Mouse (Mus musculus): ENCODE measurements around the gene Nudt9. TPM values are rescaled to one million over a fixed set of nuclear protein-coding genes. Genes with fewer than 3 reads are reported as not detected.

Nudt9 gene
- total RNA-seq, 1 experiment from 2014 or later = 62.9 TPM

DNA sequence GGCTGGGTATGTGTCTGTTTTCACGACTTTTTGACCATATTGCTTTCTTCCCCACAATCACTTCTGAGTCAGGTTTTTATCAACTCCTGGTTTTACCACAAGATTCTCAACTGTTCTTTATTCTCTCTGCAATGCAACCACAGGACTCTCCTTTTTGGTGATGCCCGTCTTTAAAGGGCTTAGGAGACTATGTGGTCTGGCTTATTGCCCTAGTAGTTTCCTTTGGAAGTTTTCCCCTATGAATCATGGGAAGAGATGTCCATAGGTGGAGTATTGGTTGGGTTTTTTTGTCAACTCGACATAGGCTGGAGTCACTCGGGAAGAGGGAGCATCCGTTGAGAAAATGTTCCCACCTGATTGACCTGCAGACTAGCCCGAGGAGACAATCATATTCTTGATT, 34.6 kb downstream of the Nudt9 start:
- no peak for DNase-seq

GRCm38 (mm10) chr5:104085366-104085765, 39.3 kb downstream of the Nudt9 start:
- DNase-seq = no peak

DNA sequence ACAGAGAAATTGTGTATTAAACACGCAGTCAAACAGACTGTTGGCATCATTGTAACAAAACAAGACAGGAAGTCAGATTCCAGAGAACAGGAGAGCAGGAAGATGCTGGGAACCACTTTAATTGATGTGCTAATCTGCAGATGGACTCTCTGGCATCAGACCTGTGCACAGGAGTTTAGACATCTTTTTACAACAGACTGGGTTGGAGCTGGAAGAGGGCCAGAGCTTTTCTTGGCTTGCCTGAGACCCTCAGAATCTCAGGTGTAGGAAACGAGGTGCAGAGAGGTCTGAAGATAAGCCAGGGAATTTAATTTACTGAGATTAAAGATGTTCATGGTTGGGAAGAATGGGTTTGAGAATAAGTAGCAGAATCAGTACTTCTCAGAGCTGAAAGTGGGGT, 43.6 kb downstream of the Nudt9 start:
- no peak for DNase-seq

DNA sequence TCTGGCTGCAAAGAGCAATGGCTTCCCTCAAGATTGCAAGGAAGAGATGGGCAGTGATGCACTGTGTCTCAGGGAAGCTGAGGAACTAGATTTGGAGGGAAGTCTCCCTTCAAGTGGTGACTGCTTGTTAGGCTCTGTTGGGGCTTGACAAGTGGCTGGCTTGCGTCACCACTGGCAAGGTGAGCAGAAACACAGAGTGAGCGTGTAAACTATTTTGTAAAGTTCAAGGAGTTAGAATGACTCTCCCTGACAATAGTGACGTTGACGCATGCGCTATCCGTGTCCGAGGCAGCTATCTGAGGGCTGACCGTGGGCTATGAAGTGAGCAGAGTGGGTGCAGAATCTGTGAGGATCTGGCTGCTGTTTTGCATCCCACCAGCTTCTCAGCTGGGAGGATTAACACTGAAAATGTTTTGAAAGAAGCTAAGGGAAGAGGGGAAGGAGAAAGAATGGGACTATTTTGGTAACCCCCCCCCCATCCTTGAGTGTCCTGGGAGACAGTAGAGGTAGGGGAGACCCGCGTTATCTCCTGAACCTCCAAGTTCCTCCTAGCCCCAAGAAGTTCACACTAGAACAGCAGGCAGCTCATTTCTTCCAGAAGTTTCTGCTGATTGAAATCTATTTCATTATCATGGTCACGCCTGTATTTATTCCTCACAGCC, 49.4 kb downstream of the Nudt9 start:
- no peak for DNase-seq

DNA sequence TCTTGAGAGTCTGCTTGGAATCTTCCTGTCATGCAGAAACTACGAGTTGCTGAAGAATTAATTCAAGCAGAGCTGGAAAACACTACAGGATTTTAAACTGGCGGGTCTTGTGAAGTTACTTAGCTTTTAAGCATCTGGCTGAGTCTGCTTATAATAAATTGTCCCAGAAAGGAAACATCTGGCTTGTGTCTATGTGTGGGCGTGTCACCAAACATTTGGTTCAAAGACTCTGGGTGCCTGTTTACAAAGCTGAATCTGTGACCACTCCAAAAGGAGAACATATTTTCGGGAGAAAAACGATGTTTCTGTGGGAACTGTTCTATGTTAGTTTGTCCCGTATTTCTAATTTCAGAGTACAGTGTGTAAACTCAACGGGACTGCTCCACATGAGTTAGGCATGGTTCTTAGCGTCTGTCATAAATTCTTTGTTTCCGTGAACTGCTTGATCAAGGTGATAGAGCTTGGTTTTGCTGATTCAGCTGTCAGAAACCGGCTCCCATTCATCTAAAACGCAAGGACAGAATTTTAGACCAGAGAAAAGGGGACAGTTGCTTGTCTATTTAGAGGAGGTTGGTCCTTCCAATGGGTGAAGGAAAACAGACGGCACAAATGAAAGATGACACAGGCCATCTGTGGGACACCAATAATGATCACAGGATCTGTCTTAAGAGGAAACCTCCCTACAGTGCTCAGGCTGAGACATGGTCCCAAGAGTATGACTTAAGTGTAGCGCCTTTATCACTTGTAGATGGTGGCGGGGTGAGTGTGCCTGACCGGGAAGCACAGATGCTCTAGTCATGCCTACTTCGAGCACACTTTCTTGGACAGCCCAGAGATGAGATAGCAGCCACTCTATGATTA, 50.2 kb downstream of the Nudt9 start:
- no peak for DNase-seq

DNA sequence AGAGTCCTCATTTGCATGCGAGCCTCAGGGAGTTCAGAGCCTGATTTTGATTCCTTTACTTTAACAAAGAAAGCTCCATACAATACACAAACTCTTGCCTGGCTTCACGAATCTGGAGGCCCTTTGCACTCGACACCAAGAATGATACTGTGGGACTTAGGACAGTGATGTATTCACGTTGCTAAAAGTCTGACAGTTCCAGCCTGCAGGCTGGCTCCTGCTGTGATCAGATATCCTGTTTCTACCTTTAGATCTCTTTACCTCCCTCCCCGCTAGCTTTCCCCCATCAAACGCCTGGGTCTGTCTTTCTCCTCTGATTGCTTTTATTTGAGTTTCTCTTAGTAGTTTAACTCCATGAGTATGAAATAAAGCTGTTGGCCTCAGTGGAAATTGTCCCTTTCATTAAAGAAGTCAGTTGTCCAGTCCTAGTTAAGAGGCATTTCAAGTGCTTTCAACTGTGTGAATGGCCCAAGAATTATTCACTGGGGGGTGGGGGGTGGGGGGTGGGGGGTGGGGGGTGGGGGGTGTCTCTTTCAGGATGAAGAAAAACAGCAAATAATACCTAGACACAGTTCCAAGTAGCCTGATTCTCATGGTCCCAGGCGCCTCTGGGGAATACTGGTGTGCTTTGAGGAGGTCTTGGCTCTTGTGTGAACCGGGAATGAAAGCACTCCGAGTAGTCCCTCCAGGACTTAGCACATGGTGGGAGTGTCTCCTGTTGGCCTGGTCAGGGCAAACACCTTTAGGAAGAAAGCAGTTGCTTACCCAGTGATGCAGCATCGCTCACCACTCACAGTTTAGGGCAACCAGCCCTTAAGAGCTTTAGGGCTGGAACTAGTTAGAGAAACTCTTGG, 55.8 kb downstream of the Nudt9 start:
- DNase-seq = no peak

DNA sequence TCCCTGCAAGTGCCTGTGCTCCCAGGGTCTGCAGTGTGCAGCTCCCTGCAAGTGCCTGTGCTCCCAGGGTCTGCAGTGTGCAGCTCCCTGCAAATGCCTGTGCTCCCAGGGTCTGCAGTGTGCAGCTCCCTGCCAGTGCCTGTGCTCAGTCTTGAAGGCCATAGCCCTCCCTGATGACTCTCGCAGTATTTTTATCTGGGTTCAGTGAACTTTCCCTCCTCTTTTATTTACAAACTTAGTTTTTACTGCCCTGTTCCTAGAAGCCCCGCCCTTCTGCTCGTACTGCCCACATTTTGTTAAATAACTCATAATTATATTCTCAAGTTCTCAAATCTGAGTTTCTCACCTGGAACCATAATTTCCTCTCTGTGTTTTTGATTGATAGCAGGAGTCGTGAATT, 57.1 kb downstream of the Nudt9 start:
- no peak for DNase-seq

DNA sequence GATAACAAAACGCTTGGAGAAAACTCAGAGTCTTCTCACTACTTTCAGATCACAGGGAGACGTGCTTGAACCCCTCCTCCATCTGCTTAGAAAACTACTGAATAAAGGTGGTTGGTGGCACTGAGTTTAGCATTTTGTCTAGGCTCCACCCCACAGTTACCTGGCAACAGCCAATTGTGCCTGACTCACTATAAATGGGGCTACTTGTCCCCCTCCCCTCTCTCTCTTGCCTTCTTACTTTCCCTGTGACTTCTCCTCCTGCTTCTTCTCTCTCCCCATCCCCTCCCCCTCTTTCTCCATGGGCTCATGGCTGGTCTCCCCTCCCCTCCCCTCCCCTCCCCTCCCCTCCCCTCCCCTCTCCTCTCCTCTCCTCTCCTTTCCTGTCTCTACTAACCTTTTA, 58.0 kb downstream of the Nudt9 start:
- no peak for DNase-seq

GRCm38 (mm10) chr5:104108127-104108875, 62.2 kb downstream of the Nudt9 start:
- DNase-seq = no peak

- no peak for DNase-seq
These were observed 62.8 kb downstream of the Nudt9 start for GRCm38 (mm10) chr5:104108879-104109369.

GRCm38 (mm10) chr5:104109516-104109915, 63.4 kb downstream of the Nudt9 start:
- DNase-seq = no peak

- DNase-seq = no peak
These were observed 64.2 kb downstream of the Nudt9 start for GRCm38 (mm10) chr5:104110171-104110920.

DNA sequence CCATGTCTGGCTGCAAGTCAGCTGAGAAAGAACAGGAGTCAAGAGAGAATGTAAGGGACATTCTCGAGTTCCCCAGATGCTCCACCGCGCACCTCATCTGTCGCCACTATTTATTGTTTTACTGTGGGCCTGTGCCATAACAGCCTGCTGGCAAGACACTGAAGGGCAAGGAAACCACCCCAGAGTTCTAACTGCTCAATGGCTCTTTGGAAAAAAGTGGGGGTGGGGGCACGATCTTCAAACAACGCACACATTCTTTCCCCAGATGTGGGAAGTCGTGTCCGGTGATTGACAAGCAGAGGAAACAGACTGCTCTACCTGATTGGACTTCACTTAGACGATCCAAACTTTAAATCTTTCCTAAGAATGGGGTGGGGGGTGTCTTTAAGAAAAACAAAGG, 65.9 kb downstream of the Nudt9 start:
- DNase-seq = no peak

DNA sequence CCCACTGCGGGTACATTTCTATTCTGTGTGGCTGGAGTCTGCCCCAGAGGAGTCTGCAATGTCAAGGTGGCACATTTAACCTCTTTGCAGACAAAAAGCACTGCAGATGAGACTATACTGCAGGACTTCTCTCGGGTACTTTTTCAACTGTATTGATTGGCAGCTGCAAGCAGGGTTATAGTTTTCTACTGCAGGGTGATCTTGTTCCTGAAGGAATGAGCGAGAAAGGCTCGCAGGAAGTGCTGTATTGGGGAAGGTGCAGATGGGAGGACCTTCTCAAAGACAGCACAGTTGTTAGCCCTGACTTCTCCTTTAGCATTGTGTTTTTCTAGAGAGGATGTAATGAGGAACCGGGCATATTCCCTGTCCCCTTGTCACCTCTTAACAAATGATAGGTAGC, 66.4 kb downstream of the Nudt9 start:
- DNase-seq = no peak

GRCm38 (mm10) chr5:104113491-104114172, 67.5 kb downstream of the Nudt9 start, which contains the start of gene Sparcl1:
Gene Sparcl1 (minus strand): TSS chr5:104113733.
- DNase-seq = no peak

Small RNA genes within 50 kb of the gene (microRNA-seq; reads per million reads assigned to microRNA genes)
- 0 to 1.1 reads per million in 2 experiments for gene Mir5619

Other genes with a start within 250 kb of the Nudt9 start
- gene Klhl8, start 135.0 kb upstream of the Nudt9 start, total RNA-seq (2021) = 19.7 and 25.4 TPM in 2 replicates
- 4.3 TPM in 1 of 2 replicates, not detected in the other for gene Hsd17b13, start 68.9 kb upstream of the Nudt9 start, total RNA-seq (2021)
- 61.3 and 83.2 TPM in 2 replicates for gene Hsd17b11, start 24.4 kb upstream of the Nudt9 start, total RNA-seq (2021)
- gene Gm17660, start 31.3 kb downstream of the Nudt9 start, total RNA-seq (2021) = not detected in 2 replicates
- 24.7 and 25.0 TPM in 2 replicates for gene Sparcl1, start 67.4 kb downstream of the Nudt9 start, total RNA-seq (2021)
- not detected in 2 replicates for gene Dspp, start 124.4 kb downstream of the Nudt9 start, total RNA-seq (2021)
- gene Dmp1, start 156.3 kb downstream of the Nudt9 start, total RNA-seq (2021) = not detected in 2 replicates

All from adrenal gland, postnatal 25 days (tissue).